Mouse (Mus musculus): ENCODE data around the gene Mtfr2. TPM values are rescaled to one million over a fixed set of nuclear protein-coding genes. Genes with fewer than 3 reads are reported as not detected.

The Mtfr2 gene
- polyA plus RNA-seq, 1 experiment, result 3.1 TPM

GRCm38 (mm10) chr10:20326226-20326625 is 21.3 kb upstream of the Mtfr2 start:
- TF ChIP-seq POLR2A (IDR thresholded peaks at IDR 0.05; ENCODE audit: borderline replicate concordance, extremely low read depth, insufficient read depth, insufficient read length, poor library complexity, severe bottlenecking) (no peak), CTCF (IDR thresholded peaks at IDR 0.05; ENCODE audit: borderline replicate concordance, extremely low read depth, insufficient read depth, insufficient read length) (no peak)
- no peak for DNase-seq (ENCODE audit: low read depth)

- no peak for TF ChIP-seq CTCF (IDR thresholded peaks at IDR 0.05; ENCODE audit: borderline replicate concordance, extremely low read depth, insufficient read depth, insufficient read length)
- no peak for TF ChIP-seq POLR2A (IDR thresholded peaks at IDR 0.05; ENCODE audit: borderline replicate concordance, extremely low read depth, insufficient read depth, insufficient read length, poor library complexity, severe bottlenecking)
- no peak for DNase-seq (ENCODE audit: low read depth)
Measured at GRCm38 (mm10) chr10:20331262-20331661, 16.3 kb upstream of the Mtfr2 start.

GRCm38 (mm10) chr10:20337872-20338271 is 9.7 kb upstream of the Mtfr2 start:
- no peak for DNase-seq (ENCODE audit: low read depth)
- TF ChIP-seq POLR2A (IDR thresholded peaks at IDR 0.05; ENCODE audit: borderline replicate concordance, extremely low read depth, insufficient read depth, insufficient read length, poor library complexity, severe bottlenecking), result no peak
- TF ChIP-seq CTCF (IDR thresholded peaks at IDR 0.05; ENCODE audit: borderline replicate concordance, extremely low read depth, insufficient read depth, insufficient read length), result no peak

- no peak for TF ChIP-seq CTCF (IDR thresholded peaks at IDR 0.05; ENCODE audit: borderline replicate concordance, extremely low read depth, insufficient read depth, insufficient read length)
- no peak for TF ChIP-seq POLR2A (IDR thresholded peaks at IDR 0.05; ENCODE audit: borderline replicate concordance, extremely low read depth, insufficient read depth, insufficient read length, poor library complexity, severe bottlenecking)
- no peak for DNase-seq (ENCODE audit: low read depth)
Measured at GRCm38 (mm10) chr10:20345736-20346135, 1.8 kb upstream of the Mtfr2 start.

GRCm38 (mm10) chr10:20348894-20349293 is 1.3 kb downstream of the Mtfr2 start:
- no peak for TF ChIP-seq CTCF (IDR thresholded peaks at IDR 0.05; ENCODE audit: borderline replicate concordance, extremely low read depth, insufficient read depth, insufficient read length)
- no peak for TF ChIP-seq POLR2A (IDR thresholded peaks at IDR 0.05; ENCODE audit: borderline replicate concordance, extremely low read depth, insufficient read depth, insufficient read length, poor library complexity, severe bottlenecking)
- no peak for DNase-seq (ENCODE audit: low read depth)

GRCm38 (mm10) chr10:20361542-20362449 is 14.2 kb downstream of the Mtfr2 start:
- peak; percentile 71; the same call in 1 of the 2 replicates for TF ChIP-seq CTCF (IDR thresholded peaks at IDR 0.05; ENCODE audit: borderline replicate concordance, extremely low read depth, insufficient read depth, insufficient read length)
- TF ChIP-seq POLR2A (IDR thresholded peaks at IDR 0.05; ENCODE audit: borderline replicate concordance, extremely low read depth, insufficient read depth, insufficient read length, poor library complexity, severe bottlenecking), result no peak
- peak; percentile 81 for DNase-seq (ENCODE audit: low read depth)

- TF ChIP-seq POLR2A (IDR thresholded peaks at IDR 0.05; ENCODE audit: borderline replicate concordance, extremely low read depth, insufficient read depth, insufficient read length, poor library complexity, severe bottlenecking) (no peak), CTCF (IDR thresholded peaks at IDR 0.05; ENCODE audit: borderline replicate concordance, extremely low read depth, insufficient read depth, insufficient read length) (no peak)
- peak; percentile 42 for DNase-seq (ENCODE audit: low read depth)
Measured at GRCm38 (mm10) chr10:20362450-20363118, 15.0 kb downstream of the Mtfr2 start.

GRCm38 (mm10) chr10:20372046-20372445 is 24.5 kb downstream of the Mtfr2 start:
- no peak for DNase-seq (ENCODE audit: low read depth)
- TF ChIP-seq CTCF (IDR thresholded peaks at IDR 0.05; ENCODE audit: borderline replicate concordance, extremely low read depth, insufficient read depth, insufficient read length), result no peak; the same call in 1 of the 2 replicates
- TF ChIP-seq POLR2A (IDR thresholded peaks at IDR 0.05; ENCODE audit: borderline replicate concordance, extremely low read depth, insufficient read depth, insufficient read length, poor library complexity, severe bottlenecking), result no peak

GRCm38 (mm10) chr10:20377621-20378020 is 30.1 kb downstream of the Mtfr2 start:
- DNase-seq (ENCODE audit: low read depth), result no peak
- TF ChIP-seq CTCF (IDR thresholded peaks at IDR 0.05; ENCODE audit: borderline replicate concordance, extremely low read depth, insufficient read depth, insufficient read length), result no peak
- TF ChIP-seq POLR2A (IDR thresholded peaks at IDR 0.05; ENCODE audit: borderline replicate concordance, extremely low read depth, insufficient read depth, insufficient read length, poor library complexity, severe bottlenecking), result no peak

GRCm38 (mm10) chr10:20379071-20379735 is 31.6 kb downstream of the Mtfr2 start:
- peak; percentile 80 for DNase-seq (ENCODE audit: low read depth)
- TF ChIP-seq POLR2A (IDR thresholded peaks at IDR 0.05; ENCODE audit: borderline replicate concordance, extremely low read depth, insufficient read depth, insufficient read length, poor library complexity, severe bottlenecking), result no peak
- no peak for TF ChIP-seq CTCF (IDR thresholded peaks at IDR 0.05; ENCODE audit: borderline replicate concordance, extremely low read depth, insufficient read depth, insufficient read length)

GRCm38 (mm10) chr10:20380798-20381197 is 33.2 kb downstream of the Mtfr2 start:
- DNase-seq (ENCODE audit: low read depth), result peak; percentile 78
- no peak for TF ChIP-seq CTCF (IDR thresholded peaks at IDR 0.05; ENCODE audit: borderline replicate concordance, extremely low read depth, insufficient read depth, insufficient read length)
- TF ChIP-seq POLR2A (IDR thresholded peaks at IDR 0.05; ENCODE audit: borderline replicate concordance, extremely low read depth, insufficient read depth, insufficient read length, poor library complexity, severe bottlenecking), result no peak
